Mouse (Mus musculus) embryonic facial prominence, embryonic 14.5 days (tissue): ENCODE data around the gene Akap8. TPM values are rescaled to one million over a fixed set of nuclear protein-coding genes. Genes with fewer than 3 reads are reported as not detected.
A peak's percentile ranks its signal among the peaks of the same experiment; 100 is the strongest.

Source experiments
- ATAC-seq: fragments of 200-750 bp; cut with Nextera tagmentation; 2 replicates; pipeline ENCODE4 v1.8.0; 2017; ENCODE audit warnings: low read depth, moderate number of reproducible peaks, moderate TSS enrichment
- DNase-seq: peaks from one replicate; pipeline ENCODE4 v3.0.0-alpha.2; 2015; ENCODE audit warnings: low spot score
- H3K27ac ChIP-seq: fragments of 300-500 bp; sonication (generic); replicated peaks from 2 replicates; pipeline ENCODE4 v1.5.1; 2014; ENCODE audit warnings: low read depth, mild to moderate bottlenecking, low read length, moderate library complexity
- H3K27me3 ChIP-seq: fragments of 300-500 bp; sonication (generic); replicated peaks from 2 replicates; pipeline ENCODE4 v1.6.1; 2014; ENCODE audit warnings: low read length; ENCODE audit not compliant: control insufficient read depth, insufficient read depth
- H3K36me3 ChIP-seq: fragments of 300-500 bp; sonication (generic); 2 replicates; pipeline ENCODE4 v1.6.1; 2014; ENCODE audit warnings: low read length, mixed read lengths; ENCODE audit not compliant: control insufficient read depth, insufficient read depth
- H3K4me1 ChIP-seq: fragments of 300-500 bp; sonication (generic); 2 replicates; pipeline ENCODE4 v1.6.1; 2014; ENCODE audit warnings: antibody characterized with exemption, low read length; ENCODE audit not compliant: control insufficient read depth, insufficient read depth
- H3K4me2 ChIP-seq: fragments of 300-500 bp; sonication (generic); 2 replicates; pipeline ENCODE4 v1.6.1; 2014; ENCODE audit warnings: low read depth, mild to moderate bottlenecking, low read length, moderate library complexity, mixed read lengths
- H3K4me3 ChIP-seq: fragments of 300-500 bp; sonication (generic); 2 replicates; pipeline ENCODE4 v1.5.1; 2014; ENCODE audit warnings: low read depth, mild to moderate bottlenecking, low read length
- H3K9ac ChIP-seq: fragments of 300-500 bp; sonication (generic); 2 replicates; pipeline ENCODE4 v1.6.1; 2014; ENCODE audit warnings: low read depth, mild to moderate bottlenecking, low read length, moderate library complexity, mixed read lengths
- H3K9me3 ChIP-seq: fragments of 300-500 bp; sonication (generic); 2 replicates; pipeline ENCODE4 v1.6.1; 2016; ENCODE audit warnings: low read length; ENCODE audit not compliant: control insufficient read depth
- WGBS: fragments of 180-500 bp; shearing (Covaris S2); extraction: QIAGEN DNeasy Blood & Tissue Kit; methylation state at CpG from one replicate; pipeline ENCODE4 v1.1.7; 2014; 5-methylcytosine and 5-hydroxymethylcytosine counted together
- polyA plus RNA-seq: library from polyadenylated mRNA; unstranded; fragments of >200 nt; fragmentation: Nextera tagmentation; extraction: Ambion mirVana; gene quantifications from 2 replicates; pipeline ENCODE4 v1.2.1, GENCODE M21; 2014

The Akap8 gene
- polyA plus RNA-seq, 1 experiment from 2014 or later, result 33.0 TPM

- no peak overlapping the region for H3K27ac ChIP-seq
- 88% methylated on average over 10 of the region's 18 CpGs for WGBS
- H3K27me3 ChIP-seq, result no peaks in the 10 kb centered on the region
- DNase-seq, result no peak
- peaks cover 14% of the 10 kb centered on the region for H3K4me1 ChIP-seq
- H3K36me3 ChIP-seq, result peaks cover 72% of the 10 kb centered on the region
- ATAC-seq, result no peak
- H3K4me3 ChIP-seq, result no peak overlapping the region
- no peak overlapping the region for H3K4me2 ChIP-seq
- no peak overlapping the region for H3K9ac ChIP-seq
- H3K9me3 ChIP-seq, result no peaks in the 10 kb centered on the region
Observed at GRCm38 (mm10) chr17:32359928-32360327, 38.9 kb upstream of the Akap8 start.

GRCm38 (mm10) chr17:32358943-32359340 lies 37.9 kb upstream of the Akap8 start:
- H3K4me1 ChIP-seq, result peaks cover 9% of the 10 kb centered on the region
- no peak overlapping the region for H3K9ac ChIP-seq
- H3K9me3 ChIP-seq, result no peaks in the 10 kb centered on the region
- no peaks in the 10 kb centered on the region for H3K27me3 ChIP-seq
- H3K4me3 ChIP-seq, result no peak overlapping the region
- H3K36me3 ChIP-seq, result peaks cover 82% of the 10 kb centered on the region
- DNase-seq (no peak), ATAC-seq (no peak)
- 96% methylated on average over 6 of the region's 6 CpGs for whole genome bisulfite sequencing
- no peak overlapping the region for H3K4me2 ChIP-seq
- H3K27ac ChIP-seq, result no peak overlapping the region

GRCm38 (mm10) chr17:32358192-32358942 lies 37.3 kb upstream of the Akap8 start:
- H3K9me3 ChIP-seq, result no peaks in the 10 kb centered on the region
- 93% methylated on average over 7 of the region's 7 CpGs for WGBS
- DNase-seq, result no peak
- H3K36me3 ChIP-seq, result peaks cover 87% of the 10 kb centered on the region
- no peak overlapping the region for H3K9ac ChIP-seq
- no peak overlapping the region for H3K4me3 ChIP-seq
- no peak overlapping the region for H3K4me2 ChIP-seq
- H3K27me3 ChIP-seq, result no peaks in the 10 kb centered on the region
- H3K27ac ChIP-seq, result no peak overlapping the region
- H3K4me1 ChIP-seq, result peaks cover 8% of the 10 kb centered on the region
- no peak for ATAC-seq

- H3K27ac ChIP-seq, result no peak overlapping the region
- H3K9me3 ChIP-seq, result no peaks in the 10 kb centered on the region
- no peak overlapping the region for H3K4me3 ChIP-seq
- H3K4me2 ChIP-seq, result no peak overlapping the region
- H3K4me1 ChIP-seq, result no peaks in the 10 kb centered on the region
- peaks cover 89% of the 10 kb centered on the region for H3K36me3 ChIP-seq
- WGBS, result 86% methylated on average over 24 of the region's 24 CpGs
- DNase-seq (no peak), ATAC-seq (no peak)
- no peaks in the 10 kb centered on the region for H3K27me3 ChIP-seq
- no peak overlapping the region for H3K9ac ChIP-seq
Observed at GRCm38 (mm10) chr17:32356766-32357760, 36.0 kb upstream of the Akap8 start.

GRCm38 (mm10) chr17:32356281-32356680 lies 35.2 kb upstream of the Akap8 start:
- Histone ChIP-seq H3K4me1 (no peaks in the 10 kb centered on the region), H3K36me3 (peaks cover 81% of the 10 kb centered on the region), H3K9ac (no peak overlapping the region), H3K27me3 (no peaks in the 10 kb centered on the region), H3K9me3 (no peaks in the 10 kb centered on the region), H3K4me3 (no peak overlapping the region), H3K27ac (no peak overlapping the region), H3K4me2 (no peak overlapping the region)
- WGBS, result 87% methylated on average over 9 of the region's 9 CpGs
- DNase-seq (no peak), ATAC-seq (no peak)

GRCm38 (mm10) chr17:32355031-32355430 lies 34.0 kb upstream of the Akap8 start:
- WGBS, result 92% methylated on average over 6 of the region's 6 CpGs
- H3K27me3 ChIP-seq, result no peaks in the 10 kb centered on the region
- H3K4me2 ChIP-seq, result no peak overlapping the region
- ATAC-seq (no peak), DNase-seq (no peak)
- H3K4me3 ChIP-seq, result no peak overlapping the region
- no peak overlapping the region for H3K9ac ChIP-seq
- H3K9me3 ChIP-seq, result no peaks in the 10 kb centered on the region
- H3K36me3 ChIP-seq, result peaks cover 69% of the 10 kb centered on the region
- no peak overlapping the region for H3K27ac ChIP-seq
- no peaks in the 10 kb centered on the region for H3K4me1 ChIP-seq

- ATAC-seq (no peak), DNase-seq (peak; percentile 44)
- H3K27ac ChIP-seq, result peak overlapping the region; percentile 15; the same call in 1 of the 2 replicates
- no peak overlapping the region for H3K4me2 ChIP-seq
- H3K4me3 ChIP-seq, result no peak overlapping the region
- H3K36me3 ChIP-seq, result peaks cover 60% of the 10 kb centered on the region
- no peak overlapping the region for H3K9ac ChIP-seq
- no peaks in the 10 kb centered on the region for H3K9me3 ChIP-seq
- H3K27me3 ChIP-seq, result no peaks in the 10 kb centered on the region
- H3K4me1 ChIP-seq, result peaks cover 3% of the 10 kb centered on the region; the same call in 1 of the 2 replicates
- 56% methylated on average over 5 of the region's 5 CpGs for WGBS
Observed at GRCm38 (mm10) chr17:32354211-32354610, 33.2 kb upstream of the Akap8 start.

- Histone ChIP-seq H3K4me3 (no peak overlapping the region), H3K27me3 (no peaks in the 10 kb centered on the region), H3K4me2 (no peak overlapping the region), H3K9me3 (no peaks in the 10 kb centered on the region), H3K9ac (no peak overlapping the region), H3K4me1 (peaks cover 3% of the 10 kb centered on the region; the same call in 1 of the 2 replicates), H3K27ac (peak overlapping the region; percentile 15; the same call in 1 of the 2 replicates), H3K36me3 (peaks cover 55% of the 10 kb centered on the region)
- DNase-seq, result peak; percentile 65
- WGBS, result 63% methylated on average over 4 of the region's 4 CpGs
- ATAC-seq, result no peak
Observed at GRCm38 (mm10) chr17:32353696-32354095, 32.7 kb upstream of the Akap8 start.
